In the genomic region with DNA sequence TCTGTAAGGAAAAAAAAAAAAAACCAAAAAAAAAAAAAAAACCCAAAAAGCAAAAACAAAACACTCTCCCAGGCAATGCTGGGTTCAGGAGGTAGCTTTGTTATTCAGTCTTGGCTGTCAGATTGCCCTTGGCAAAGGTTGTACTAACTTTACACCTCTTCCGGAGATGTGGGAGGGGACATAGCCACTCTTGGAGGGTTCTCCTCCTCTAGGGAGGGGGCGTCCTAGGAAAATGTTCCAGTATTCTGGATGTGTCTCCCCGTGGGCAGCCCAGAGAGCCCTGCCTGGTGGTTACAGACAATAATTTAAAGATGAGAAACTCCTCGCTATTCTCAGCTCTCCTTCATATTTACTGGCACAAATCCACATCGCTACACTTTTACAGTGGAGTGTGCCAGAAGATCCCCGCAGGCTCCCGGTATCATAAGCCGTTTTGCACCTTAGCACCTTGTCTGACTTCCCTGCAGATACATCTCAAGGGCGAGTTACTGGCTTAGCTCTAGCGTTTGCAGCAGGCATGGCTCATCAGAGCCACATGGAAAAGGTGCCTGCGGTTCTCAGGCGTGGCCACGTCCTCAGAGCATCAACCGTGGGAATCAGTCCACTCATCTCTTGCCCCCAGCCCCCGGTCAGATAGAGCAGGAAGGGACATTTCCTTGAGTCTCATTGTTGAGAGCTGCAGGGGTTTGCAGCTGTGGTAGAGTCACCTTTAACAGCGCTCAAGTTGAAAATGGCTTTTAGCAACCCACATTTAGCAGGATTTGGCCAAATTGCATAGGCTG, we compare ENCODE assay signal across 11 mouse cellular contexts. TPM values are rescaled to one million over a fixed set of nuclear protein-coding genes. Genes with fewer than 3 reads are reported as not detected.
DNase-seq lines count a peak whose midpoint lies in the region; ATAC-seq and TF ChIP-seq lines count a peak whose summit lies in the region.
"Had no signal": no experiment of that assay in that cellular context is flagged by ENCODE, and none has a peak within 500 bp of the region (broad histone marks: within the 10 kb centered on the region; RNA-seq: fewer than 3 reads in every experiment).

No protein-coding gene starts in this region.

- peak; percentile 21 for DNase-seq in heart, postnatal 4 days
- no peak for DNase-seq in urinary bladder, postnatal 36 days (ENCODE audit: low spot score in 2 of 2)
- DNase-seq in thymus, postnatal 4 days = no peak
- DNase-seq in layer of hippocampus, adult 11-12 months (ENCODE audit: low spot score) = no peak

- H3K4me2 ChIP-seq in intestine, embryonic 15.5 days (replicated peaks) = no peak overlapping the region
- H3K4me2 ChIP-seq in intestine, postnatal 0 days (replicated peaks; ENCODE audit: low read depth) = no peak overlapping the region
- no peak overlapping the region for H3K4me2 ChIP-seq in lung, embryonic 16.5 days (ENCODE audit: low read depth, low read length)
- H3K4me2 ChIP-seq: liver, embryonic 12.5 days; stomach, embryonic 15.5 days had no signal

- no peak for ATAC-seq in intestine, embryonic 15.5 days
- no peak for ATAC-seq in intestine, postnatal 0 days
- ATAC-seq in lung, embryonic 16.5 days (ENCODE audit: low read depth) = no peak
- ATAC-seq: liver, embryonic 12.5 days had no signal

- H3K9me3 ChIP-seq in intestine, embryonic 15.5 days = no peaks in the 10 kb centered on the region
- H3K9me3 ChIP-seq in intestine, postnatal 0 days (ENCODE audit: control insufficient read depth) = no peaks in the 10 kb centered on the region
- no peaks in the 10 kb centered on the region for H3K9me3 ChIP-seq in lung, embryonic 16.5 days (ENCODE audit: control insufficient read depth, low read length)
- H3K9me3 ChIP-seq: liver, embryonic 12.5 days; stomach, embryonic 15.5 days had no signal

- no peaks in the 10 kb centered on the region for H3K27me3 ChIP-seq in intestine, embryonic 15.5 days (replicated peaks)
- no peaks in the 10 kb centered on the region for H3K27me3 ChIP-seq in intestine, postnatal 0 days (replicated peaks; ENCODE audit: control insufficient read depth, insufficient read depth, low read length)
- H3K27me3 ChIP-seq in lung, embryonic 16.5 days (ENCODE audit: control insufficient read depth, insufficient read depth, low read depth, low read length) = no peaks in the 10 kb centered on the region
- H3K27me3 ChIP-seq: stomach, embryonic 15.5 days had no signal

- no peak for TF ChIP-seq CTCF in intestine, postnatal 0 days (IDR thresholded peaks at IDR 0.05; ENCODE audit: low read depth)

- no peak overlapping the region for H3K9ac ChIP-seq in intestine, embryonic 15.5 days
- no peak overlapping the region for H3K9ac ChIP-seq in intestine, postnatal 0 days (ENCODE audit: low read depth, low read length)
- H3K9ac ChIP-seq in lung, embryonic 16.5 days (ENCODE audit: low read length) = no peak overlapping the region
- H3K9ac ChIP-seq: liver, embryonic 12.5 days; stomach, embryonic 15.5 days had no signal

- WGBS in intestine, embryonic 15.5 days = 29% methylated on average over 16 of the region's 16 CpGs
- 30% methylated on average over 16 of the region's 16 CpGs for WGBS in intestine, postnatal 0 days
- WGBS in lung, embryonic 16.5 days = 12% methylated on average over 16 of the region's 16 CpGs

- H3K27ac ChIP-seq in intestine, embryonic 15.5 days = peak overlapping the region; percentile 36; the same call in 1 of the 2 replicates
- no peak overlapping the region; the same call in 1 of the 2 replicates for H3K27ac ChIP-seq in intestine, postnatal 0 days (ENCODE audit: low read depth, low read length)
- H3K27ac ChIP-seq in brown adipose tissue, adult 24 weeks (replicated peaks; ENCODE audit: low read depth, low read length) = peak overlapping the region; percentile 25; the same call in 1 of the 2 replicates
- H3K27ac ChIP-seq in lung, embryonic 16.5 days (ENCODE audit: low read length) = peak overlapping the region; percentile 34
- H3K27ac ChIP-seq: liver, embryonic 12.5 days; stomach, embryonic 15.5 days had no signal

- no peaks in the 10 kb centered on the region for H3K36me3 ChIP-seq in intestine, embryonic 15.5 days
- H3K36me3 ChIP-seq in intestine, postnatal 0 days (ENCODE audit: control insufficient read depth, insufficient read depth) = no peaks in the 10 kb centered on the region
- H3K36me3 ChIP-seq in lung, embryonic 16.5 days (ENCODE audit: control insufficient read depth, insufficient read depth, low read length) = no peaks in the 10 kb centered on the region
- H3K36me3 ChIP-seq: G1E; liver, embryonic 12.5 days; stomach, embryonic 15.5 days had no signal

- H3K4me3 ChIP-seq in intestine, embryonic 15.5 days (replicated peaks) = no peak overlapping the region
- H3K4me3 ChIP-seq in intestine, postnatal 0 days (ENCODE audit: low read depth, low read length) = no peak overlapping the region
- no peak overlapping the region for H3K4me3 ChIP-seq in brown adipose tissue, adult 24 weeks (ENCODE audit: insufficient read depth, low read depth, low read length)
- H3K4me3 ChIP-seq in lung, embryonic 16.5 days (ENCODE audit: low read length) = no peak overlapping the region
- H3K4me3 ChIP-seq: liver, embryonic 12.5 days; stomach, embryonic 15.5 days had no signal

- H3K4me1 ChIP-seq in intestine, embryonic 15.5 days (replicated peaks) = no peaks in the 10 kb centered on the region
- no peaks in the 10 kb centered on the region for H3K4me1 ChIP-seq in intestine, postnatal 0 days (replicated peaks; ENCODE audit: control insufficient read depth, insufficient read depth, low read length)
- H3K4me1 ChIP-seq in brown adipose tissue, adult 24 weeks (ENCODE audit: control insufficient read depth, insufficient read depth, insufficient read length, low read length) = peaks cover 5% of the 10 kb centered on the region; the same call in 1 of the 2 replicates
- H3K4me1 ChIP-seq in lung, embryonic 16.5 days (replicated peaks; ENCODE audit: control insufficient read depth, insufficient read depth, low read length) = no peaks in the 10 kb centered on the region; the same call in 1 of the 2 replicates

RNA-seq across cellular contexts. Expression of a gene that starts 24.5 kb away (rescaled TPM):
- 3.7 TPM in 2 replicates for polyA plus RNA-seq in intestine, embryonic 15.5 days (2015; fragmentation: Nextera tagmentation; extraction: Ambion mirVana)
- 1.3 and 1.6 TPM in 2 replicates for polyA plus RNA-seq in intestine, postnatal 0 days (2015; fragmentation: Nextera tagmentation; extraction: Ambion mirVana)
- polyA plus RNA-seq in brown adipose tissue, adult 24 weeks (2012; ENCODE audit: insufficient read depth, insufficient read length, missing spikeins) = 1.0 and 1.2 TPM in 2 replicates
- total RNA-seq in heart, postnatal 4 days (2021) = 1 to 10 TPM; 9.6 TPM
- polyA plus RNA-seq in lung, embryonic 16.5 days (2015; fragmentation: Nextera tagmentation; extraction: Ambion mirVana) = 11.4 and 11.8 TPM in 2 replicates
- polyA plus RNA-seq: G1E had no signal
